Mouse (Mus musculus): ENCODE measurements around the gene Cul4a. TPM values are rescaled to one million over a fixed set of nuclear protein-coding genes. Genes with fewer than 3 reads are reported as not detected.
A peak's percentile ranks its signal among the peaks of the same experiment; 100 is the strongest.
"Not testable (repeated sequence)": the region's sequence is repeated elsewhere in the genome, so short reads cannot be mapped to it uniquely, and the experiment has no call there.

Gene Cul4a
- total RNA-seq, 2 experiments from 2014 or later: 54.2 to 54.6 TPM

DNA sequence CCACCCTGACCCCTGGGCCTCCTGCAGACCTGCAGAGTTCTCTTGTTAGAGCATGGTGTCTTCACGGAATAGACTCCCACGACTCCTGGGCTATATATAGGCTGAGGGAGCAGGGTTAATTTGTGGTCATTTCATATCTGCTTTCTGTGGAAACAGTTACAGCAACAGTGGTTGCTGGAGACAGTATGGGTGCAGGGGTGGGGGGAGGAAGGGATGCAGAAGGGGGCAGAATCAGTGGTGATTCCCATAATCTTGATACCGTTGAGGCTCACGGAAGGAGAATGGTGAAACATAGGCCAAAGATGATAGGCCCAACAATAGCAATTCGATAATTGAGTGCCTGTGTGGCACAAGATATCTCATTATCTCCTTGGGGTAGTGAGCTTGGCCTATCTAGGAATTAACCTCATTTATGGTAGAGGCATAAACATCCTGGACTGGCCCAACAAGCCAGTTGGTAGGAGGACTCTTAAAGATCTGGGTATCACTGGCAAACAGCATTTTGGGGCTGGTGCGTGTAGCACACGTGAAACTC, 17.5 kb downstream of the Cul4a start:
- DNase-seq (ENCODE audit: low spot score in 2 of 2): no peak
- intact Hi-C loops (cut with DNase I): no loop called here

DNA sequence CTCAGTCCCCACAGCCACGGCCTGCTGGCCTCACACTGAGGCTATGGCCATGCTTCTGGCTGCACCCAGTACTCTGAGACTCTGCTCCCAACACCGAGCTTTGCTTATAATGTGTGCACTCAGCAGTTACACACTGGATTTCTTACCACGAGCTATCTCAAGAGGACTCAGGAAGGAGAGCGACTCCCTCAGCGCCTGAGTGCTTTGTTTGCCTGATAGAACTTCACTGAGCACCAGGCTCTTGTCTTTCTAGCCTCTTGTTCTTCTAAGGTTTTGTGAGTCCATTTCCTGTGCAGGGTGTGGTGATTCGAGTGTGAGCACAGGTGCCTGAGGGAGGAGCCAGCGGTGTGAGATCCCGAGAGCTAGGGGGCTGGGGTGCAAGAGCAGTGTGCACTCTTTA, 19.5 kb downstream of the Cul4a start:
- no peak for DNase-seq (ENCODE audit: low spot score in 2 of 2)
- intact Hi-C loops (cut with DNase I): no loop called here

DNA sequence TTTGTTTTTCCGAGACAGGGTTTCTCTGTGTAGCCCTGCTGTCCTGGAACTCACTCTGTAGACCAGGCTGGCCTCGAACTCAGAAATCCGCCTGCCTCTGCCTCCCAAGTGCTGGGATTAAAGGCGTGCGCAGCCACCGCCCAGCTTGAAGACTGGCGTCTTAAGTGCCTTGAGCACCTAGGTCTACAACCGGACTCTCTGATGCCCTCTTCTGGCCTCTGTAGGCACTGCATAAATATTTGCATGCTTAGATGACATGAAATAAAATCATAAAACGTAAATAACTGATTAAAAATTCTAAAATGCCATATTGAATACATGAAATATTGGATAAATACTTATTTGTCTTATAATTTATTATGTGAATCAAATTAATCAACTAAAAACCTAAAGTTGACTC, 26.8 kb downstream of the Cul4a start:
- DNase-seq (ENCODE audit: low spot score in 2 of 2): peak; percentile 41 to 48
- intact Hi-C loops (cut with DNase I): not testable (repeated sequence)

DNA sequence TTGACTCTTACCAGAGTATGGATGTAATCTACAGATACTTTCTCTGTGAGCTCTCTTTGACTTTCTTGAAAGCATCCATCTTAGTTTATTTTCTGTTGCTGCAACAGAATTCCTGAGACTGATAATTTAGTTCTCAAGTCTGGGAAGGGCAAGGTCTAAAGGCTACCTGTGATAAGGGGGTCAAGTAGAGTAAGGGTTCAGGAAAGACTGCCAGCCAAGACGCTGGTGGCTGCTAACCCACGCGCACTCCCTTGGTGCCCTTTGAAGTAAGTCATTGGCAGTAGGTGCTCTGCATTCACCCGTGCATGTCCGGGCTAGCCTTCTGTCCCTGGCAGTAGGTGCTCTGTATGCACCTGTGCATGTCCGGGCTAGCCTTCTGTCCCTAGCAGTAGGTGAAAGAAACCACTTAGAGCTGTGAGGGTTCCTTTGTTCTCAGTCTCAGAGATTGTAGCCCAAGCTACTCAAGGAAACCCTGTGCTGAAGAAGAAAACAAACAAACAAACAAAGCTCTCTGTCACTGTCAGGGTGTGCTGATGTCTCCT, 34.3 kb downstream of the Cul4a start:
- DNase-seq (ENCODE audit: low spot score in 2 of 2): no peak
- intact Hi-C loops (cut with DNase I): no loop called here

DNA sequence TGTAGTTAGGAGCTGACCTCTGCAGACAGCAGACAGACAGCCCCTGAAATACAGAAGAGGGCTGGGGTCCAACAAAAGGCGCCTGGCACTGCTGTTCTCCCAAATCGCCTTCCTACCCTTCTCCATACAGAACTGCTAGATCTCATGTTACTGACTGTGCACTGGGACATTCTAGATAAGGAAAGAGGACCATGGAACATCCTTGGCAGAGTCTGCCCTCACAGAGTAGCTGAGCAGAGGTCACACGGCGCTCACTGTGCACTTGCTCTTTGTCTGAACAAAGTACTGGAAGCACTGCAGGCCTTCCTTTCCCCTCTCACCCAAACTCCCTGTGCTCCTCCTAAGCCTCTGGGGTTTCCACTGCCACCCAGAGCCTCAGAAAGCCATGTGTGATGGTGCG, 36.3 kb downstream of the Cul4a start:
- intact Hi-C loops (cut with DNase I): no loop called here
- DNase-seq (ENCODE audit: low spot score in 2 of 2): no peak

GRCm38 (mm10) chr8:13148476-13148875, 43.1 kb downstream of the Cul4a start:
- intact Hi-C loops (cut with DNase I): no loop called here
- no peak for DNase-seq (ENCODE audit: low spot score in 2 of 2)

- intact Hi-C loops (cut with DNase I): no loop called here
- DNase-seq (ENCODE audit: low spot score in 2 of 2): no peak
Observed at GRCm38 (mm10) chr8:13149287-13149686, 43.9 kb downstream of the Cul4a start.

DNA sequence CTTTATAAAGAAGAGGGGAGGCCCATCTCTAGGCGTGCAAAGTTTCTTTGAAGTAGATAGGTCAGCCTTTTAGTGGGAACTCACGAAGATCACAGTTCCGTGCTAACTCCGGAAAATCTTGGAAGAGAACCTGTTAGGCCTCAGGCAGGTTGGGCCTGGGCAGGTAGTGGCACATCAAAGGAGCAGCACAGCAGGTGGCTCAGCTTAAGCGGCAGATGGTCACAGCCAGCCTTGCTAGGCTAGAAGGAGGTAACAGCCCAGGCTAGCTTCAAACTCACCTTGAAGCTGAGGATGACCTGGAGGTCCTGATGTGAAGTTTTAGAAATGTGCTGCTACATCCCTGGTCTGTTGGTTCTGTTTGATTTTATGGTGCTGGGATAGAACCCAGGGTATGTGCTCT, 44.4 kb downstream of the Cul4a start:
- intact Hi-C loops (cut with DNase I): no loop called here
- no peak for DNase-seq (ENCODE audit: low spot score in 2 of 2)

DNA sequence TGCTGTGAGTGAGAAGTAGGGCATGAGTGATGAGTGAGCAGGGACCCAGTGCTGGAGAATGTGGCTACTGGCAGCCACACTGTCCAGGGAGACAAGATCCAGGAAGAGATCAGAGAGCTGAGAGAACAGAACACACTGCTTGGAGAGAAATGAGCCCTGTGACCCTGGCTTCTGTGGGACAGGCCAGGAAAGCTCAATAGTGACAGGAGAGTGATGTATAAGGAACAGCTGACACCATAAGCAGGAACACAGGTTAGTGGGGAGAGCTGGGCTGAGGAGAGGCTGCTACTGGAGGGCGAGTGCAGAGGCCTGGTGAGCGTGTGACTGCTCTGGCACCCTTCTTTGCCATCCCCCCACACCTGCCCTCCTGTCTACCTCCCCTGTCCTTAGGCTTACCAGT, 45.5 kb downstream of the Cul4a start:
- intact Hi-C loops (cut with DNase I): no loop called here
- DNase-seq (ENCODE audit: low spot score in 2 of 2): no peak

DNA sequence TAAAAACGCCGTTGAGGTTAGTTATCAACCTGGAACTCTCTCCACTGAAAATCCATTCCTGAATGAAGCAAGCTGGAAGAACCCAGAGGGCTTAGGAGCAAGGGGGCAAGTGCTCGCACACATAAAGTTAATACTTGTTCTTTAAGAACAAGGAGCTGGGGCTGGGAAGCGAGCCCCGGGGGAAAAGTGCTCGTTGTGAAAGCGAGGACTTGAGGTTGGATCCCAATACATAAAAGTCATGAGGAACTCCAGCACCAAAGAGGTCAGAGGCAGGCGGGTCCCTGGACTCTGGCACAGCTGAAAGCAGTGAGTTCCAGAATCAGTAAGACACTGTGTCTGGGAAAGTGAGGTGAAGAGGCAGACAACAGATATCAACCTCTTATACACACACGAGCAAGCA, 48.7 kb downstream of the Cul4a start:
- intact Hi-C loops (cut with DNase I): no loop called here
- DNase-seq (ENCODE audit: low spot score in 2 of 2): no peak

DNA sequence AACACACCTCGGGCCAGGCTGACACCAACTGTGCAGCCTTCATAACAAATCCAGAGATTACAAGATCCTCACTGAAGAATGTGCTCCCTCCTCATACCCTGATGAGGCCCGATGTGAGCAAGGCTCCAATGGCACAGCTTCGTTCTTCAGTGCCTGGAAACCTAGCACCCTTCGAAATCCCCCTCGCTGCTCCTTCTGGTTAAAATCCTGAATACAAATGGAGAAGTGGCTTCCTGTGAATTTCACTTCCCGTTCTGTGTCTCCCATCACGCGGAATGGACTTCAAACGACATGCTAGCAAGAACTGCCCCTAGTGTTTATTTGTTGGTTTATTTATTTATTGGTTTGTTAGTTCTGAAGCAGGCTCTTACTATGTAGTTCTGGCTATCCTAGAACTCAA, 49.9 kb downstream of the Cul4a start:
- intact Hi-C loops (cut with DNase I): no loop called here
- DNase-seq (ENCODE audit: low spot score in 2 of 2): no peak

DNA sequence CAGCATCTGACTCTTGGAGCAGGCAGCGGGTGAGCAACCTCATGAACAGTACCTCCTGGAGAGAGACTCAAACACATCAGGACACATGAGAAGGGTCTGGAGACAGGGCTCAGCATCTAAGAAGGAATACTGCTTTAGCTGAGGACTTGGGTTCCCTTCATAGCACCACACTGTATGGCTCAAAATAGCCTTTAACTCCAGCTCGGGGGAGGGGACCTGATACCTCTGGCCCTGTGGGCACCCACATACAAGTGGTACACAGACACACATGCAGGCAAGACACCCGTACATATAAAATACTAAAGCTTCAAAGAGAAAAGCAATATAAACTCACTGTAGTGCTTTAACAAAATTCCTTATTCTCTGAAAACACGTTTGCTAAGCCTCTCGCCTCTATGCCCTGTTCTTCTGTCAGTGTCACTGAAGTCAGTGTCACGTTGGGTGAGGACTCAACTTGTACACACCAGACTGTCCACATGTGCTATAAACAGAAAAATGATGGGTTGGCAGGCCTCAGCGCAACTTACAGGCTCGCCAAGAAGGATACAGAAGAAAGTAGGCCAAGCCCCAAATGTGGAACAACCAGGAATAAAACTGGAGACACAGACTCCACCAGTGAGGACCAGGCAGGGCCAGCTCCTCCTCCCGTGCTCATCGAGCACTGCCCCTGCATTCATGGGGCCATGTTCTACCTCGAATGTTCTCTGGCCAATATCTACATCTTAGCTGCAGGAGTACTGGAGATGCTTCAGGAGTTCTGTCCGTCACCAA, 51.1 kb downstream of the Cul4a start:
- peak; percentile 34 to 87 for DNase-seq (ENCODE audit: low spot score in 2 of 2)
- intact Hi-C loops (cut with DNase I): no loop called here

DNA sequence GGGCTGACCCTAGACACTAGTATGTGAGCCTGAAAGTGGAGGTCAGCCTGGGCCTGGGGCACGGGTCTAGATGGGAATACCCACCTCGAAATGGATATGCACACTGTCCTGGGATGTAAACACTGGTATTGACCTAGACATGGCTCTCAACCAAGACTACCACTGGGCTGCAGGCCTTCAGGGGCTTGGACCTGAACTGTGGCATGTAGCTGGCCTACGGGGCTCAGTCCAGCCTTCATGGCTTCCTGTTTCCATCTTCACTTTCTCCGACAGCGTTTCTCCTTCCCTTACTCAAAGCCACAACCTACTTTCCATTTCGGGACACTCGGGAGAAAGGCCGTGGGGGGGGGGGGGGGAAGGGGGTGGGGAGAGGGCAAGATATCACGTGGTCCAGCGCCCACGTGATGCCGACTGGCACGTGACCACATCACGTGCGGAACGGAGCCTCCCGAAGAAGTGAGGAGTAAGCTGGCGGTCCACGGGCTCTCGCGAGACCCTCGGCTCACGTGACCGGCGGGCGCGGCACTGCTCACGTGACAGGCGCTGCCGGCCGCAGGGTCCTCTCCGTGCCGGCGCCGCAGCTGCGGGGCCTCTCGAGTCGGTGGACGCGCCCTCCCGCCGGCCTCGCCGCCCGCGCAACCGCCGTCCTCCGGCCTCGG, 53.4 kb downstream of the Cul4a start, which contains the start of gene Lamp1:
Gene Lamp1, plus strand, starts transcription at position 444 of the 659 bp plus-strand sequence.
- intact Hi-C loops (cut with DNase I): no loop called here
- peak; percentile 99 to 100 for DNase-seq (ENCODE audit: low spot score in 2 of 2)

- intact Hi-C loops (cut with DNase I): no loop called here
- no peak for DNase-seq (ENCODE audit: low spot score in 2 of 2)
Observed at GRCm38 (mm10) chr8:13159377-13159881, 54.0 kb downstream of the Cul4a start.

DNA sequence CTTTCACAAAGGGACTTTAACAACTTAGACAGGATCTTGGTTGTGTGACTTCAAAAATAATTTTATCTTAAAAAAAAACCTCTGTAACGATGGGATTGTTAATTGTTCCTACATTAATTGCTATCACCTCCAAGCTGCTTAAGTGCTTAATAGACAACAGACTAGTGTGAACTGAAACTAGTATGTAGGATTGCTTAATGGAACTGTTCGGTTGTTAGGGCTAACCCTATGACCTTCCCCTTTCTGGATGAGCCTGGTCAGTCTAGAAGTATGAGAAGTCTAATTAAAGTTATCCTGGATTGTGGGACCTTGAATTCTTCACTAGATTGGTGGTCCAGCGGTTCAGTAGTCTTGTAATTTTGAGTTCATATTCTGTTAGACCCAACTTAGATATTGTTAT, 55.3 kb downstream of the Cul4a start:
- DNase-seq (ENCODE audit: low spot score in 2 of 2): no peak
- intact Hi-C loops (cut with DNase I): loop anchor here (5.0 kb wide), 1 partner anchor 52 kb away; no protein-coding TSS in a partner anchor

DNA sequence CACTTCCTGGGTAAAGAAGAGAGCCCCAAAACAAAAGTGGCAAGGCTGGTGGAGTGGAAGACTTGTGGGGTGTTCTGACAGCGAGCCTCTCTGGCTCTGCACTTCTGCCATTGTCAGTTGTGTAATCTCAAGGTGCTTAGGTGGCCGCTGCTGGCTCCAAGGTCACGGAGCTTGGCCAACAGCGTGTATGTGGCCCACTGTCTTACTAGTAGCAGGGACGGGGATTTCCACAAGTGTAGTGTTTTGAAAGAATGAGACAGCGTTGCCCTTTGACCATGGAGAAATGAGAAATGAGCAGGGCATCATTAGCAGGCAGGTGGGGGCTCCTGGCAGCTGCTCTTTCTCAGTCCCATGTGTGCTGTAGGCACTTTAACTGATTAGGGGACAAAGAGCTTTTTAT, 56.7 kb downstream of the Cul4a start:
- DNase-seq (ENCODE audit: low spot score in 2 of 2): no peak
- intact Hi-C loops (cut with DNase I): loop anchor here (5.0 kb wide), 1 partner anchor 50 kb away; no protein-coding TSS in a partner anchor

DNA sequence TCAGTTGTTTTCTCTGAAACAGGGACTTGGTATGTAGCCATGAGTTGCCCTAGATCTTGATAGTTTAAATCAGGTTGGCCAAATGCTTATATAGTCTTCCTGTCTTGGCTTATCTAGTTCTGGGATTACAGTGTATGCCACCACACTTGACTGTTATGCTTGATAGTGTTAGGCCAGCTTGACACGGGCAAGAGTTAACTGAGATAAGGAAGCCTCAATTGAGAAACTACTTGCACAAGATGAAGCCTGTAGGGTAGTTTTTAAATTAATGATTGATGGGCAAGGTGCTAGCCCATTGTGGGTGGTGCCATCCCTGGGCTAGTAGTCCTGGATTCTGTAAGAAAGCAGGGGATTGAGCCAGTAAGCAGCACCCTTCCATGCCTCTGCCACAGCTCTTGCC, 58.1 kb downstream of the Cul4a start:
- DNase-seq (ENCODE audit: low spot score in 2 of 2): no peak
- intact Hi-C loops (cut with DNase I): loop anchor here (5.0 kb wide), 1 partner anchor 49 kb away; no protein-coding TSS in a partner anchor

DNA sequence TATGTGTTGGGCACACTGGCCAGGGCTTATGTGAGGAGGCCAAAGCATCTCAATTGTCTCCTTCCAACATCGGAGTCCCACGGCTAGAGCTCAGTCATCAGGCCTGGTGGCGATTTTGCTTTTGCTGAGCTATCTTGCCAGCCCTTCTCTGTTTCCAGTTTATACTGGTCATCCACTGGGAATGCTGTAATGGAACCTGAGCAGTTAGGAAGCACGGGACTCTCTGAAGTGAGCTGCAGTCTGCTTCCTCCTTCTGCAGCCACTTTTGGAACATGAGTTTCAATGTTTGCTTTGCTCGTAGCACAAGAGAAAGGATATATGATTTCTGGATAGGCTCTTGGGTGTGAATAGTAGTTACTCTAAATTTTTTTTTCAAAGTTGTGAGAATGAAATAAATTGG, 58.9 kb downstream of the Cul4a start:
- intact Hi-C loops (cut with DNase I): loop anchor here (5.0 kb wide), 1 partner anchor 48 kb away; no protein-coding TSS in a partner anchor
- DNase-seq (ENCODE audit: low spot score in 2 of 2): no peak

GRCm38 (mm10) chr8:13170510-13170909, 65.1 kb downstream of the Cul4a start:
- intact Hi-C loops (cut with DNase I): no loop called here
- DNase-seq (ENCODE audit: low spot score in 2 of 2): no peak

DNA sequence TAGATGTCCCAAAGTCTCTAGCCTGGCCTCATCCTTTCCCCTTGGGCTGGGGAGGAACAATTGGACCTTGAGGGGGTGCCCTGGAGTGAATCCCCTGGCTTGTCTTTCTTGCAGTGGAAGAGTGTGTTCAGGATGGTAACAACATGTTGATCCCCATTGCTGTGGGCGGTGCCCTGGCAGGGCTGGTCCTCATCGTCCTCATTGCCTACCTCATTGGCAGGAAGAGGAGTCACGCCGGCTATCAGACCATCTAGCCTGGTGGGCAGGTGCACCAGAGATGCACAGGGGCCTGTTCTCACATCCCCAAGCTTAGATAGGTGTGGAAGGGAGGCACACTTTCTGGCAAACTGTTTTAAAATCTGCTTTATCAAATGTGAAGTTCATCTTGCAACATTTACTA, 68.9 kb downstream of the Cul4a start:
- intact Hi-C loops (cut with DNase I): no loop called here
- no peak for DNase-seq (ENCODE audit: low spot score in 2 of 2)
